Mouse (Mus musculus): ENCODE data around the gene Mfsd12.

Gene Mfsd12

DNA sequence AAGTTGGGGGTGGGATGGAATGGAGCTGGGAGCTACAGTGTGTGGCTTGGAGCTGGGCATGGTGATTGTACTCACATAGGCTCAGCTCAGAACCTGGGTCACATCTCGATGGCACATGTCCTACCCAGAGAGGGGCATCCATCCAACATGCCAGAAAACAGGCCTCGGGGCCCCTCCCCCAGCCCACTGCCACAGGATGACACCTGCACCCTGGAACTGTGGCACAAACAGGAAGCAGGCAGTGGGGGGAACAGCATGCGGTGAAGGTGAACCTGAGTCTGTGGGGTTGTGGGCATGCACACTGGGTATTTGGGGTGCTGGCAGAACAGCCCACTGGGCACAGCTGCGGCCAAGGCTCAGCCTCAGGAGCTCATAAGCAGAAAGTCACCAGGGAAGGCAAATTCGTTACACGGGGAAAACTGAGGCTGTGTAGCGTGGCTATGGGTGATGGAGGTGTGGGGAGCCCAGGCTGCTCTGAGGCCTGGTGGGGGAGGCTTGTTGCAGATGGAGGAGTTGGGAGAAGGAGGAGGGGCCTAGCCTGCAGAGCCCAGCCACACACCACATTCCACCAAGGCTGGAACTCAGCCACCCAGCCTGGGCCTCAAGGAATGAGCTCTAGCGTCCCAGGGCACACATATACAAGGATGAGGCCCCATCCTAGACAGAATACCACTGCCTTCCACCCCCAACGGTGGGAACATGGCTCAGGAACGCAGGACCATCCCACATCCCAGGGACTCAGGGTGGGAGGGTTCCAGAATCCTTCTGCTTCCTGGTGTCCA, 27.9 kb upstream of the Mfsd12 start:
- in situ Hi-C loops (cut with MseI, MboI), result no loop called here

DNA sequence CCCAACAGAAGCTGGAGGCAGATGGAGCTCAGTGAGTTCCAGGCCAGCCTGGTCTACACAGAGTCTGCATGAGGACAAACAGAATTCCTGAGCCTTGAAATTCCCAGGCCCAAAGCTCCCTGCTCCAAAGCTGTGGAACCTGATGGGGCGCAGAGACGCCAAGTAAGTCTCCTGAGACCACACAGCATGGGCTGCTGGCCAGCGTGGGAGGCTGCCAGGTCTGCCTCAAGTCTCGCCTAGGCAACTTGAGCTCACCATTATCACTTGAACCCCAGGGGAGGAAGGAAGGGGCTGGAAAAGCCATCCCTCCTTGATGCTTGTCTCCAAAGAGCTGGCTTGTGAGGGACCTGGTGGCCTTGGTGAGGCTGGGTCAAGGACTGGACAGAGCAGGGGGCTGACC, 27.3 kb upstream of the Mfsd12 start:
- in situ Hi-C loops (cut with MseI, MboI), result no loop called here

DNA sequence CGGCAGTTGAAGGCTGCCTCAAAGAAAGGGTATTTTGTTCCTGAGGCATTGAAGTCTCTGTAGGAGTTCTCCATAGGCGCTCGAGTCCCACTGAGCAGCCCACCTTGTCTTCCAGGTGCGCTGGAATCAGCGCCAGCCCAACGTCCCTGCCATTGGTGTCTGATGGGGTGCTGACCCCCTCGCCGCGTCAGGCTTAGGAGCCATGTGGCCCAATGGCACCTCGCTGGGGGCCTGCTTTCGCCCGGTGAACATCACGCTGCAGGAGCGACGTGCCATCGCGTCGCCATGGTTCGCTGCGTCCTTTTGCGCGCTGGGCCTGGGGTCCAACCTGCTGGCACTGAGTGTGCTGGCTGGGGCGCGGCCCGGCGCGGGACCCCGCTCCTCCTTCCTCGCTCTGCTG, 25.0 kb upstream of the Mfsd12 start:
- in situ Hi-C loops (cut with MseI, MboI), result no loop called here

DNA sequence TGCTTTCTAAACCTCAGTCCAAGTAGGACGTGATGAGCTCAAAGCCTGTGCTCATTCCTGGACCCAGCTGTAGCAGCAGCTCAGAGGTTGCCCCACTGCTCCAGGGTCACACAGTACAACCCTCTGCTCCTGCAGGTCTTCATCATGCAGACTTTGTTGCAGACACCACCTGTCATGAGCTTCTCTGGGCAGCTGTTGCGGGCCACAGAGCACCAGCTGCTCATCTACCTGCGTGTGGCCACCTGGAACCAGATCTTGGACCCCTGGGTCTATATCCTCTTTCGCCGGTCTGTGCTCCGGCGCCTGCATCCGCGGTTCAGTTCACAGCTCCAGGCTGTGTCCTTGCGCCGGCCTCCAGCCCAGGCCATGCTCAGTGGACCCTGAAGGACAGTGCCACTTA, 23.0 kb upstream of the Mfsd12 start:
- in situ Hi-C loops (cut with MseI, MboI), result no loop called here

GRCm38 (mm10) chr10:81335393-81336340, 21.6 kb upstream of the Mfsd12 start:
- in situ Hi-C loops (cut with MseI, MboI), result no loop called here

GRCm38 (mm10) chr10:81336558-81336957, 20.7 kb upstream of the Mfsd12 start:
- in situ Hi-C loops (cut with MseI, MboI), result no loop called here

DNA sequence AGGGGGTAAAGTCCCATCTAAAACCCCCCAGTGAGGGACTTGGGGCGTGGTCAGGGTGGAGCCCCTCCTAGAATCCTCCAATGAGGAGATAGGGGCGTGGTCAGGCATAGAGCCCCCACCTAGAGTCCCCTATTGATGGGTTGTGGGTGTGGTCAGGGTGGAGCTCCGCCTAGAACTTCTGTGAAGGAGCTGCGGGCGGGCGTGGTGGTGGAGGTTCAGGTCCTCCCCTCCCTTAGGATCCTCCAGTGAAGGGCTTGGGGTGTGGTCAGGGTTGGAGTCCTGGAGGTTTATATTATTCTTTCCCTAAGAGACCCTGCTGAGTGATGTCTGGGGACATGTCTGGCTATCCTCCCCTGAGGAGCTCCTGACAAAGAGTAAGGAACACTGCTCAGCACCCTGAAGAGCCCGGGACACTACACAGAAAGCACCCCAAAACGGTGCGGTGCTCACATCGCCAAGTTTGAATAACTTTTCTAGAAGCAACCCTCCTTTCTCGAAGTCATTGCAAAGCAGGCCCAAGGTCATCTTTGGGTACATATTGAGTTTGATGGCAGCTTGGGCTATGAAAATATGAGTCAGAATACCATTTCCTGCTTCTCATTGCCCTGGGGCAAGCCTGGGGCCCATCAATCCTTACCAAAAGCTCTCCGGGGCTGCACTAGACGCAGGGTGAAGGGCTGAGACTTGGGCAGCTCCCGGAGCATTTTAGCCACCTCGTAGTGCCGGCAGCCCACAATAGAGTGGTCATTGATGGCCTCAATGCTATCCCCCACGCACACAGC, 16.5 kb upstream of the Mfsd12 start:
- in situ Hi-C loops (cut with MseI, MboI), result loop anchor here (5.0 kb wide), 1 partner anchor 53 kb away; no protein-coding TSS in a partner anchor

DNA sequence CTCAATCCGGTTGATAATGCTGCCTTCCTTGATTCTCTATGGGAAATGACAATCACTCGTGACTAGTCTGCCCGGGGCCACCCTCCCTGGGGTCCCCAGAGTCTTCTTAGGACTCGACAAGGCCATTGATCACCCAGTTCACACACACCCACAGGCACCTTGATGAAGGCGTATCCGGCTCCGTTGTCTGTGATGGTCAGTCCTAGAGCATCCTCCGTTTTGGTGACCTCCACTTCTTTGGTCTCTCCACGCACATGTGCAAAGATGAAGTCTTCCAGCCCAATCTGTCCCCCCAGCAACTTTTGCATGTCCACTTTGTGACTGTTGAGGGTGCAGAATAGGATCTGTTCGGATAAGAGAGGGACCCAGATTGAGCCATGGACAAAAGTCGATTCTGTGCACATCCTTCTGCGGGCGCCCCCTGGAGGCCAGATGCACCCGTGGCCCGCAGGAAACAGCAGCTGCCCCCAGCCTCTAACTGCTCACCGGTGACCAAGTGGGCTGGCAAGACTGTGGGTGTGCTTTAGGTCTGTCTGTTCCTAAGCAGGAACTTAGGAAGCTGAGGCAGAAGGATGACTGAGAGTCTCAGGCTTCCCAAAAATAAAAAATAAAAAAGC, 15.8 kb upstream of the Mfsd12 start:
- in situ Hi-C loops (cut with MseI, MboI), result loop anchor here (5.0 kb wide), 1 partner anchor 54 kb away; no protein-coding TSS in a partner anchor

DNA sequence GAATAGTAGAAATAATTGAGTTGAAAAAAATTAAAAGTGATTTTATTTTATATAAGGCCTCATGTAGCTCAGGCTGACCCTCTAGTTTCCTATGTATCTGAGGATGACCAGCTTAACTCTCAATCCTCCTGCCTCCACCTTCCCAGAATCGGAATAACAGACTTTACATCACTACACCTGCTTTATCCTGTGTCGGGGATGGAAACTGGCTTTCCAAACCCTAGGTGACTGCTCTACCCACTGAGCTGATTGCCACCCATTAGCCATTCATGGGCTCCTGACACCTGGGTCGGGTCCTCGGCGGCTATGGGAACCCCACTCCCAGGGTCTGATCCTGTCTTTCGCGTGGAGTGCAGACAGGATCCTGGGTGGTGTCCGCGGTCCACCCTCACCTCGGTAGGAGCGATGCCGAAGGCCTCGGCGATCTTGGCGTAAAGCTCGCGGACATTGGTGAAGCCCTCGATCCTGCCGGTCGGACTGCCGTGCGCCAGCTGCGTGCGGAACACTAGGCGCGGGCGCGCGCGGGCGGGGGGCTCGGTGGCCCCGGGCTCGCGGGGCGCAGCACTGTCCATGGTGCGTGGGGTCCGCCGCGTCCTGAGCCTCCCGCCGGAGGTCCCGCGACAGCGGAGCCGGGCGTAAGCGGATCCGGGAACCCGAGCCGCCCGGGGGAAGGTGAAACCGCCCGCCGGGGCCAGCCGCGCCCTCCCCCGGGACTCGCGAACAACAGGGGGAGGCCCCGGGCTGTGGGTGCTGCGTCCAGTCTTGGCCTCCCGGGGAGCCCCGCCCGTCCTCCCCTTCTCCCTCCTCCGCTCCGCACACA, 14.4 kb upstream of the Mfsd12 start, which contains the start of gene Gipc3:
Gene Gipc3, minus strand, starts transcription at position 581 of the 820 bp plus-strand sequence.
- in situ Hi-C loops (cut with MseI, MboI), result loop anchor here (5.0 kb wide), 1 partner anchor 56 kb away; no protein-coding TSS in a partner anchor

GRCm38 (mm10) chr10:81344421-81345161, 12.7 kb upstream of the Mfsd12 start:
- in situ Hi-C loops (cut with MseI, MboI), result loop anchor here (5.0 kb wide), 1 partner anchor 57 kb away; no protein-coding TSS in a partner anchor

- in situ Hi-C loops (cut with MseI, MboI), result no loop called here
Measured at GRCm38 (mm10) chr10:81345162-81345534, 12.1 kb upstream of the Mfsd12 start.

GRCm38 (mm10) chr10:81346453-81347067, 10.7 kb upstream of the Mfsd12 start:
- in situ Hi-C loops (cut with MseI, MboI), result no loop called here

GRCm38 (mm10) chr10:81349146-81349545, 8.1 kb upstream of the Mfsd12 start:
- in situ Hi-C loops (cut with MseI, MboI), result no loop called here

GRCm38 (mm10) chr10:81349961-81350350, 7.3 kb upstream of the Mfsd12 start:
- in situ Hi-C loops (cut with MseI, MboI), result no loop called here

GRCm38 (mm10) chr10:81350351-81351063, 6.8 kb upstream of the Mfsd12 start, which contains the start of gene Hmg20b:
Gene Hmg20b (minus strand): TSS chr10:81350480.
- in situ Hi-C loops (cut with MseI, MboI), result no loop called here

DNA sequence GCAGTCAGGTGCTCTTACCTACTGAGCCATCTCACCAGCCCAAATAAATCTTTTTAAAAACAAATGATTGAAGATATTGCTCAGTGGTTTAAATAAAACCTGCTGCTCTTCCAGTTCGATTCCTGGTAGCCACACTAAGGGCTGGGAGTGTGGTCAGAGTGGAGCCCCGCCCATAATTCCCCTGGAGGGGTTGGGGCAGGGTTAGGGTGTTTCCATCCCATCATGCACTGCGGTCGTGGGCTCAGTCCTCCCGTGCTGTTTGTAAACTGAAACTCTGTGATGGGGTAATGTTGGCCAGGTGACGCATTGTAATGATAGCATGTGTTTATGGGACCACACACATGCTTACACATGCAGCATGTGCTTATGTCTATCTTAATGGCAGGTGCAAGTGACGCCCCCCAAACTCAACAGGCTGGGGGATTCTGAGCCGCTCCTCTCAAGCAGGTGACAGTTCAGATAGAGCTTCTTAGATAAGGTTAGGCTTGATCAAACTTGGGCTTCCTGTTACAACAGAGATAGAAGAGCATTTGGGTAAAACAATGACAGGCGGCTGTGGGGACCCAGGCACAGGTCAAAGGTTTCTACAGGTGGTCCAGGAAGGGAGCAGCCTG, 5.5 kb upstream of the Mfsd12 start:
- in situ Hi-C loops (cut with MseI, MboI), result no loop called here

- in situ Hi-C loops (cut with MseI, MboI), result no loop called here
Measured at GRCm38 (mm10) chr10:81354738-81355477, 2.4 kb upstream of the Mfsd12 start.

Data from mouse trophoblast stem cell (cell line).